ENCODE assay signal across 8 mouse cellular contexts in the genomic region with DNA sequence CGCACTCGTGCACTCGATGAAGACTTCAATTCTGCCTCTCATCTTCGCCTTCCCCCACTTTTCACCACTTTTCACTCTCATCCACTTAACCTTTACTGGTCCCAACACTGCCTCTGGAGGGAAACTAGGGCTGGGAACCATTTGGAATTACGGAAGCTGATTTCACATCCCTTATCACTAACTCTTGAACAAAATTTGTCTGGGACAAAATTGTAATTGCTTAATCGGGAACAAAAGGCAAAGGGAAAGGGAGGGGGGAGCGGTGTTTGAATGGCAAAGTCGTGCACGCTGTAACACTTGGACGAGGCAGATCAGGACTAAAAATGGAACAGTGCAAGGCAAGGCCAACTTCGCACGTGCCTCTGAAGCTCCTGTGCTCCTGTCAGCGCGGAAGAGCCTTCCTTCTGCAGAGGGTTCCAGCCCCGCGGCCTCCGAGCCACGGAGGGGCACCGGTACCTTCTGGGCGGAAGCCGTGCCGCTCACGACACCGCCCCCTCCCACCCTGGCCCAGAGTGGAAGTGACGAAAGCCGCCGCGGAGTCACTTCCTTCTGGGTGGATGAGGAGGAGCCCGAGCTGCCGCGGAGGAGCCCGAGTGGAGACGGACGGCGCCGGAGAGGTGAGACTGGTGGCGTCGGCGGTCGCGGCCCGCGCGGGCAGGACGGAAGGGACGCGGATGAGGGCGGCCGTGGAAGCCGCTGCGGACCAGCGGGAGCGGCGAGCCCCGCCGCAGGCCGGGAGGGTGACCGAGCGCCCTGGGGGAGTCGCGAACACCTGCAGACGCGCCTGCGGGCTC. TPM values are rescaled to one million over a fixed set of nuclear protein-coding genes. Genes with fewer than 3 reads are reported as not detected.
A peak's percentile ranks its signal among the peaks of the same experiment; 100 is the strongest.
DNase-seq lines count a peak whose midpoint lies in the region; ATAC-seq lines count a peak whose summit lies in the region.

A gene (plus strand): TSS at position 365 of the 794 bp plus-strand sequence.

- H3K27ac ChIP-seq in hindbrain, embryonic 15.5 days (replicated peaks), result peak within 1 kb of the TSS; percentile 90

- H3K9ac ChIP-seq in hindbrain, embryonic 15.5 days, result peak within 1 kb of the TSS; percentile 93

- 5% methylated on average over 60 of the region's 64 CpGs for WGBS in hindbrain, embryonic 15.5 days

- peak within 1 kb of the TSS; percentile 79 for H3K4me2 ChIP-seq in hindbrain, embryonic 15.5 days

- peak within 1 kb of the TSS; percentile 88 for H3K4me3 ChIP-seq in hindbrain, embryonic 15.5 days

- DNase-seq in ZHBTc4 (ENCODE audit: low read depth, low spot score), result peak; percentile 91
- DNase-seq in cerebellum, postnatal 4 days (ENCODE audit: low spot score in 2 of 2), result peak; percentile 85 to 90
- peak; percentile 86 for DNase-seq in gastrocnemius, adult 18-20 months (ENCODE audit: low spot score)
- DNase-seq in left cerebral cortex, adult 11 months (ENCODE audit: low spot score), result peak; percentile 75
- DNase-seq in lung, postnatal 36 days, result peak; percentile 94
- peak; percentile 94 for DNase-seq in retina, postnatal 1 day
- DNase-seq in thymus, postnatal 4 days, result peak; percentile 94

- peaks cover 19% of the 10 kb centered on the region for H3K4me1 ChIP-seq in hindbrain, embryonic 15.5 days (replicated peaks)

- H3K27me3 ChIP-seq in hindbrain, embryonic 15.5 days, result no peaks in the 10 kb centered on the region

- no peaks in the 10 kb centered on the region for H3K9me3 ChIP-seq in hindbrain, embryonic 15.5 days

- H3K36me3 ChIP-seq in hindbrain, embryonic 15.5 days, result peaks cover 26% of the 10 kb centered on the region

- ATAC-seq in hindbrain, embryonic 15.5 days (ENCODE audit: low FRiP score, low read depth), result peak; percentile 98

RNA-seq across cellular contexts. Expression of the gene that starts here (rescaled TPM):
- total RNA-seq in gastrocnemius, adult 18-20 months (2021), result 1 to 10 TPM; 9.5 to 9.7 TPM
- polyA plus RNA-seq in hindbrain, embryonic 15.5 days (2015; fragmentation: Nextera tagmentation; extraction: Ambion mirVana), result 10.4 and 10.8 TPM in 2 replicates

Comparison
In these comparisons a context has a peak if more than half of its experiments do, and no peak if none do; other contexts are left out.
1. Peak in every context shown above with its lines: DNase-seq, ATAC-seq, H3K4me3 ChIP-seq and H3K27ac ChIP-seq.